Mouse (Mus musculus) lung, adult 2 months (tissue): ENCODE measurements at regions not wholly inside any gene's neighbourhood (a gene's known extent, or its start where the extent isn't known, plus 50 kb on each side); places are given as distances from the start of the nearest gene placed in this dataset.

ENCODE experiments used
- DNase-seq: peaks from one replicate; pipeline ENCODE4 v3.0.0; 2022
- H3K4me1 ChIP-seq: fragments of 200-500 bp; 2 replicates; pipeline ENCODE4 v1.6.1; 2011; ENCODE audit warnings: low read length; ENCODE audit not compliant: control insufficient read depth, insufficient read depth
- H3K4me3 ChIP-seq: fragments of 200-500 bp; replicated peaks from 2 replicates; pipeline ENCODE3; 2011; ENCODE audit warnings: low read depth, mild to moderate bottlenecking, control low read depth, low read length; ENCODE audit errors: extremely low read depth
- CTCF ChIP-seq: fragments of 200-500 bp; IDR thresholded peaks from 2 replicates; pipeline ENCODE4 v1.5.1; 2011; ENCODE audit warnings: mild to moderate bottlenecking, low read length, control low read depth; ENCODE audit not compliant: insufficient read depth
- POLR2A ChIP-seq: fragments of 200-500 bp; IDR thresholded peaks from 2 replicates; pipeline ENCODE4 v1.6.1; 2011; ENCODE audit warnings: low read depth, mild to moderate bottlenecking, control low read depth, low read length, borderline replicate concordance; ENCODE audit errors: extremely low read depth
- WGBS: fragments of 180-500 bp; shearing (Covaris S2); methylation state at CpG from one replicate; pipeline ENCODE4 v1.1.7; 2018; 5-methylcytosine and 5-hydroxymethylcytosine counted together

- no peak overlapping the region for H3K4me3 ChIP-seq
- DNase-seq: no peak
- WGBS: 57% methylated on average over 6 of the region's 6 CpGs
Observed at GRCm38 (mm10) chr1:88806960-88807359, 104.9 kb upstream of the Arl4c start.

GRCm38 (mm10) chr1:88807901-88808300, 105.9 kb upstream of the Arl4c start:
- no peaks in the 10 kb centered on the region for H3K4me1 ChIP-seq
- TF ChIP-seq CTCF: no peak
- TF ChIP-seq POLR2A: no peak
- H3K4me3 ChIP-seq: no peak overlapping the region
- WGBS: 74% methylated on average over 6 of the region's 6 CpGs
- DNase-seq: no peak

More at GRCm38 (mm10) chr1:88806960-88807359, 104.9 kb upstream of the Arl4c start:
- TF ChIP-seq POLR2A (no peak), CTCF (peak; percentile 72)
- no peaks in the 10 kb centered on the region for H3K4me1 ChIP-seq

- TF ChIP-seq CTCF: no peak
- no peaks in the 10 kb centered on the region for H3K4me1 ChIP-seq
- WGBS: 92% methylated on average over 3 of the region's 3 CpGs
- no peak for DNase-seq
- no peak overlapping the region for H3K4me3 ChIP-seq
Observed at GRCm38 (mm10) chr1:88808508-88808907, 106.5 kb upstream of the Arl4c start.

GRCm38 (mm10) chr1:88809756-88810155, 107.7 kb upstream of the Arl4c start:
- no peak for DNase-seq
- TF ChIP-seq POLR2A (no peak), CTCF (no peak)
- no peak overlapping the region for H3K4me3 ChIP-seq
- 82% methylated on average over 2 of the region's 2 CpGs for WGBS
- no peaks in the 10 kb centered on the region for H3K4me1 ChIP-seq

- H3K4me1 ChIP-seq: no peaks in the 10 kb centered on the region
- DNase-seq: no peak
- 81% methylated on average over 7 of the region's 7 CpGs for WGBS
- TF ChIP-seq CTCF (no peak), POLR2A (no peak)
- no peak overlapping the region for H3K4me3 ChIP-seq
Observed at GRCm38 (mm10) chr1:88813200-88813599, 111.2 kb upstream of the Arl4c start.

GRCm38 (mm10) chr1:88816376-88816945, 114.4 kb upstream of the Arl4c start:
- Histone ChIP-seq H3K4me3 (no peak overlapping the region), H3K4me1 (no peaks in the 10 kb centered on the region)
- TF ChIP-seq CTCF (no peak), POLR2A (no peak)
- DNase-seq: no peak
- 80% methylated on average over 9 of the region's 9 CpGs for WGBS

GRCm38 (mm10) chr1:88825215-88825614, 123.2 kb upstream of the Arl4c start:
- no peak for DNase-seq
- Histone ChIP-seq H3K4me1 (no peaks in the 10 kb centered on the region), H3K4me3 (no peak overlapping the region)
- 83% methylated on average over 4 of the region's 4 CpGs for WGBS
- TF ChIP-seq POLR2A (no peak), CTCF (no peak)

- no peak for DNase-seq
- 70% methylated on average over 11 of the region's 11 CpGs for WGBS
- TF ChIP-seq POLR2A (no peak), CTCF (no peak)
- Histone ChIP-seq H3K4me1 (no peaks in the 10 kb centered on the region), H3K4me3 (no peak overlapping the region)
Observed at GRCm38 (mm10) chr1:88838661-88839274, 136.7 kb upstream of the Arl4c start.

- TF ChIP-seq CTCF: no peak
- TF ChIP-seq POLR2A: no peak
- no peak for DNase-seq
- Histone ChIP-seq H3K4me3 (no peak overlapping the region), H3K4me1 (no peaks in the 10 kb centered on the region)
- 37% methylated on average over 3 of the region's 3 CpGs for WGBS
Observed at GRCm38 (mm10) chr1:88839407-88839976, 137.5 kb upstream of the Arl4c start.

GRCm38 (mm10) chr1:88839977-88840628, 138.1 kb upstream of the Arl4c start:
- H3K4me3 ChIP-seq: no peak overlapping the region
- TF ChIP-seq POLR2A: no peak
- TF ChIP-seq CTCF: no peak
- no peaks in the 10 kb centered on the region for H3K4me1 ChIP-seq
- WGBS: 75% methylated on average over 9 of the region's 9 CpGs
- no peak for DNase-seq
